Mouse (Mus musculus): Measurements from ENCODE around the gene Ldlrad3. TPM values are rescaled to one million over a fixed set of nuclear protein-coding genes. Genes with fewer than 3 reads are reported as not detected.

The Ldlrad3 gene
- polyA plus RNA-seq, 1 experiment from 2014 or later = 64.1 TPM

- Histone ChIP-seq H3K4me1 (peaks cover 61% of the 10 kb centered on the region), H3K9me3 (replicated peaks) (no peaks in the 10 kb centered on the region), H3K27ac (peak overlapping the region; percentile 71), H3K4me3 (no peak overlapping the region), H3K27me3 (ENCODE audit: low read depth, poor library complexity, severe bottlenecking) (no peaks in the 10 kb centered on the region), H3K36me3 (no peaks in the 10 kb centered on the region)
- WGBS = 33% methylated on average over 15 of the region's 15 CpGs
- DNase-seq (ENCODE audit: low spot score) = no peak
Observed at GRCm38 (mm10) chr2:101983082-101983852, 202.9 kb downstream of the Ldlrad3 start.

- Histone ChIP-seq H3K4me3 (no peak overlapping the region), H3K9me3 (replicated peaks) (no peaks in the 10 kb centered on the region), H3K36me3 (no peaks in the 10 kb centered on the region), H3K27ac (no peak overlapping the region), H3K4me1 (peaks cover 60% of the 10 kb centered on the region), H3K27me3 (ENCODE audit: low read depth, poor library complexity, severe bottlenecking) (no peaks in the 10 kb centered on the region)
- DNase-seq (ENCODE audit: low spot score) = no peak
- WGBS = 90% methylated on average over 6 of the region's 6 CpGs
Observed at GRCm38 (mm10) chr2:101981964-101982498, 204.2 kb downstream of the Ldlrad3 start.

- DNase-seq (ENCODE audit: low spot score) = no peak
- WGBS = 86% methylated on average over 2 of the region's 2 CpGs
- no peak overlapping the region for H3K27ac ChIP-seq
- H3K9me3 ChIP-seq (replicated peaks) = no peaks in the 10 kb centered on the region
- H3K27me3 ChIP-seq (ENCODE audit: low read depth, poor library complexity, severe bottlenecking) = no peaks in the 10 kb centered on the region
- no peaks in the 10 kb centered on the region for H3K36me3 ChIP-seq
- no peak overlapping the region for H3K4me3 ChIP-seq
- H3K4me1 ChIP-seq = peaks cover 54% of the 10 kb centered on the region
Observed at GRCm38 (mm10) chr2:101981211-101981610, 205.0 kb downstream of the Ldlrad3 start.

DNA sequence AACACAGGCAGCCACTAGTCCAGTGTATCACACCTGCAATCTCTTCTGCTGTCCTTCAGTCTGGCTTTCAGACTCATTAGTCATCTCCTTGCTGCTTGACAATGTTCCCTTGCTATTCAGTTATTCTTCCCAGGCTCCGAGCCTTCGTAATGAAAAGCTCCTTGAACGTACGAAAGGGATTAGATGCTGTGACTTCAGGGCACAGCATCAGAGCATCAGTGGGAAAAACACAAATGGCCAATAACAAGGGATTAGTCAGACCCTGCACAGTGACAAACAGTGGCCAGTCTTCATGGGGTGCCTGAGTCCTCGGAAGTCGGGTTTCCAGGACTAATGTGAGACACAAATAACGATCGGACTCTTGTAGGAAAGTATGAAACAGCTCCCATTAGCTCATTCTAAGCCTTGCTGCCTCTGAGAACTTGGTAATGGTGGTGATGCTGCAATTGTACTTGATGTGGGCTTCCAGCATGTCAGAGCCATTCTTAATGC is 205.7 kb downstream of the Ldlrad3 start:
- peaks cover 51% of the 10 kb centered on the region for H3K4me1 ChIP-seq
- DNase-seq (ENCODE audit: low spot score) = no peak

GRCm38 (mm10) chr2:101978534-101979525 is 207.4 kb downstream of the Ldlrad3 start:
- H3K4me1 ChIP-seq = peaks cover 44% of the 10 kb centered on the region

More for the DNA sequence above, 205.7 kb downstream of the Ldlrad3 start:
- Histone ChIP-seq H3K36me3 (no peaks in the 10 kb centered on the region), H3K27me3 (ENCODE audit: low read depth, poor library complexity, severe bottlenecking) (no peaks in the 10 kb centered on the region), H3K4me3 (no peak overlapping the region), H3K27ac (no peak overlapping the region), H3K9me3 (replicated peaks) (no peaks in the 10 kb centered on the region)
- 81% methylated on average over 8 of the region's 8 CpGs for WGBS

DNA sequence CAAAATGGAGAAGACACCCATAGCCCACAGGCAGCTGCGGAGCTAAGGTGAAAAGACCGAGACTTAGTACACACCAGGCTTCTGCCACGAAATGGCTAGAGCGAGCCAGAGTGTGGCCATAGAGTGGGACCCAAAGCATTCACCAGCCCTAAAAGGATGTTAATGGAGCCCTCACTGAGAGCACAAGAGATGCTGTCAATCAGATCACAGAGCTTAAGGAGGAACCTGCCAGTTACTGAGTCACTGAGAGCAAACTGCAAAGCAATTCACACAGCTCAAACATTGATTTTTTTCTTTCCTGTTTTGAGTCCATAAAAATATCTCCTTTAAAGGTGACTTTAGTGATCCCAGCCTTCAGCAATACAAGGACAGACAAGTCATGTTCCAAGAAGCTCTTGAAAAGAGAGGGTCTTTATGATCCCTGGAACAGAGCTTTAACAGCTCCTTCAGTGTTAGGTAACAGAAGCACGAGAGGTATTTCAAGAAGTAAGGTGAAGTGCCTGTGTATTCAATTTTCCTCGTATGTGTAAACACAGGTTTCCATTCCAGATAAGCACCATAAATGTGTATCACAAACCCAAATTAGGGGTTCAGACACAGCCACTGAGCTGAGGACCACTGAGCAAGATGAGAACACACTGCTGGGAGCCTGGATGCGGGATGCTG is 209.7 kb downstream of the Ldlrad3 start:
- H3K27ac ChIP-seq = no peak overlapping the region
- H3K9me3 ChIP-seq (replicated peaks) = no peaks in the 10 kb centered on the region
- 92% methylated on average over 7 of the region's 7 CpGs for WGBS
- DNase-seq (ENCODE audit: low spot score) = no peak
- no peaks in the 10 kb centered on the region for H3K36me3 ChIP-seq
- peaks cover 33% of the 10 kb centered on the region for H3K4me1 ChIP-seq
- H3K27me3 ChIP-seq (ENCODE audit: low read depth, poor library complexity, severe bottlenecking) = no peaks in the 10 kb centered on the region
- no peak overlapping the region for H3K4me3 ChIP-seq

More at GRCm38 (mm10) chr2:101978534-101979525, 207.4 kb downstream of the Ldlrad3 start:
- no peak for DNase-seq (ENCODE audit: low spot score)
- Histone ChIP-seq H3K4me3 (no peak overlapping the region), H3K27ac (peak overlapping the region; percentile 77), H3K27me3 (ENCODE audit: low read depth, poor library complexity, severe bottlenecking) (no peaks in the 10 kb centered on the region), H3K9me3 (replicated peaks) (no peaks in the 10 kb centered on the region), H3K36me3 (no peaks in the 10 kb centered on the region)
- 30% methylated on average over 21 of the region's 21 CpGs for WGBS

DNA sequence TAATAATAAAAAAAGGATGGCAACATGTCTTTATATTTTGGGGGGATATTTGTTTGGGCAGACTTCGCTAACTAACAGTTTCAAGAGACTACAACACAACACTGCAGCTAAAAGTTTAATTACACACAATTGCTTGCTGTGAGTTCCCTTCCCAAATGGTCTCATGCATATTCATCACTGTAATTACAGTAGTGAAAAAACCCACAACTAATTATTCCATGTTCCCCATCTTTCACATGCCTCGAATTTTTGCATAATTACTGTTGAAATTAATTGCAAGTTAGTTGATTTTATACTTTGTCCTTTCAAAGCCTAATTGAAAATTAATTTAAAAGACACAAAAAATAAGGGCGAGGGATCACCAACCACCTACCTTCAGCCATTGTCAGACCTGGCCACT is 212.4 kb downstream of the Ldlrad3 start:
- Histone ChIP-seq H3K36me3 (no peaks in the 10 kb centered on the region), H3K4me3 (no peak overlapping the region), H3K9me3 (replicated peaks) (no peaks in the 10 kb centered on the region), H3K27me3 (ENCODE audit: low read depth, poor library complexity, severe bottlenecking) (no peaks in the 10 kb centered on the region), H3K27ac (no peak overlapping the region), H3K4me1 (peaks cover 27% of the 10 kb centered on the region)
- DNase-seq (ENCODE audit: low spot score) = no peak
- WGBS = 90% methylated on average over 3 of the region's 3 CpGs

- Histone ChIP-seq H3K4me1 (peaks cover 69% of the 10 kb centered on the region), H3K9me3 (replicated peaks) (no peaks in the 10 kb centered on the region), H3K27me3 (ENCODE audit: low read depth, poor library complexity, severe bottlenecking) (no peaks in the 10 kb centered on the region), H3K27ac (peak overlapping the region; percentile 68), H3K4me3 (no peak overlapping the region), H3K36me3 (no peaks in the 10 kb centered on the region)
- WGBS = 49% methylated on average over 4 of the region's 4 CpGs
- no peak for DNase-seq (ENCODE audit: low spot score)
Observed at GRCm38 (mm10) chr2:101967601-101968000, 218.6 kb downstream of the Ldlrad3 start.

DNA sequence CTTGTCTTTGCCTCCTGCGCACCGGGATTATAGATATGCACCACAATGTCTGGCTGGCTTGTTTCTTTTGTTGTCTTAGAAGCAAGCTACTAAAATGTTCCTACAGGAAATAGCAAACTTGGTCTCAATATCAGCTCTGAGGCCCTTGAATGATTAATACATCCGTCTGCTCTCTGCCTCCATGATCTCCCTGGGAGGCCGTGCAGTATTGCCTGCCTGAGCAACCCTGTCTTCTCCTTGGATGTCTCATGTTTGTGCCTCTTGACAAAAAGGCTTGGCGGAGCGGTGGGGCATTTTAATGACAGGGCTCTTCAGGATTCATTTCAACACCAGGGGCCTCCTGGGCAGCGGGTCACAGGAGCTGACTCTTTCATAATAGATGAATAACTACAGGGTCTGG is 219.0 kb downstream of the Ldlrad3 start:
- 67% methylated on average over 7 of the region's 7 CpGs for WGBS
- Histone ChIP-seq H3K27me3 (ENCODE audit: low read depth, poor library complexity, severe bottlenecking) (no peaks in the 10 kb centered on the region), H3K4me1 (peaks cover 73% of the 10 kb centered on the region), H3K27ac (peak overlapping the region; percentile 68), H3K36me3 (no peaks in the 10 kb centered on the region), H3K9me3 (replicated peaks) (no peaks in the 10 kb centered on the region), H3K4me3 (no peak overlapping the region)
- DNase-seq (ENCODE audit: low spot score) = no peak

DNA sequence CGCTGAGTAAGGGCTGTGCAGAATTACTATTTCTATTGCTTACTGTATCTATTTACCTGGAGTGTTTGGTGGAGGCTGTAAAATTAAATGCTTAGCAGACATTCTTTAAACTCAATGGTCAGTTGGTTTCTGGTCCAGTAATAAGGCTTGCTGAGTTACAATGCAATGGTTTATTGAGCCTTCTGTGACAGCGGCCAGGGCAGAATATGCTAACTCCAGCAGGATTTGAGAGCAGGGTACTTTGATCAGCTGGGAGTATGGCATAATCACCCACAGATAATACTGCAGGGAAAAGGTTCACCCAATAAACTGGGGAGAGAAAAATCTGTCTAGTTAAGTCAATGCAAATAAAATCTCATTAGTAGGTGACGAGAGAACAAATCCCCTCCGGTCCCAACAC is 220.2 kb downstream of the Ldlrad3 start:
- H3K4me1 ChIP-seq = peaks cover 73% of the 10 kb centered on the region
- H3K27me3 ChIP-seq (ENCODE audit: low read depth, poor library complexity, severe bottlenecking) = no peaks in the 10 kb centered on the region
- H3K36me3 ChIP-seq = no peaks in the 10 kb centered on the region
- peak overlapping the region; percentile 61; the same call in 1 of the 2 replicates for H3K27ac ChIP-seq
- 66% methylated on average over 4 of the region's 4 CpGs for WGBS
- no peak overlapping the region for H3K4me3 ChIP-seq
- no peak for DNase-seq (ENCODE audit: low spot score)
- H3K9me3 ChIP-seq (replicated peaks) = no peaks in the 10 kb centered on the region

- 35% methylated on average over 5 of the region's 5 CpGs for WGBS
- no peaks in the 10 kb centered on the region for H3K9me3 ChIP-seq (replicated peaks)
- no peaks in the 10 kb centered on the region for H3K27me3 ChIP-seq (ENCODE audit: low read depth, poor library complexity, severe bottlenecking)
- no peak for DNase-seq (ENCODE audit: low spot score)
- H3K4me1 ChIP-seq = peaks cover 75% of the 10 kb centered on the region
- no peak overlapping the region for H3K4me3 ChIP-seq
- peak overlapping the region; percentile 61; the same call in 1 of the 2 replicates for H3K27ac ChIP-seq
- no peaks in the 10 kb centered on the region for H3K36me3 ChIP-seq
Observed at GRCm38 (mm10) chr2:101965515-101965914, 220.7 kb downstream of the Ldlrad3 start.

DNA sequence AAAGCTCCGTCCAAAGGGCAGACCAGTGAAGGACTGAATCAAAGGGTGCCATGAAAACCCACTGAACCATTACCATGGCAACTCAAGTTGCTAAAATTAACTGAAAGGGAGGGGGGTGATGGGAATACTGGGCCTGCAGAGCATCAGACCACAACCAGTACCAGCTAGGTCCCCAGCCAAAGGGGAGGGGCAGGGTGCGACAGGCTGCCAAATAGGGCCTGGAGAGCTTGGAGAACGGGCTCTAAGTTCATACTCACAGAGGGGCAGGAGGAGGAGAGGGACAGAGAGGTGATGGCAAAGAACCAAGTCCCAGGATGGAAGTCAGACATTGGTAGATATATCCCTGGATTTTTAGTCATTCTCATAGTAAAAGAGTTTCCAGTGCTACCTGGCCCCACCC is 222.8 kb downstream of the Ldlrad3 start:
- H3K36me3 ChIP-seq = no peaks in the 10 kb centered on the region
- H3K4me3 ChIP-seq = no peak overlapping the region
- peaks cover 71% of the 10 kb centered on the region for H3K4me1 ChIP-seq
- DNase-seq (ENCODE audit: low spot score) = no peak
- H3K27ac ChIP-seq = peak overlapping the region; percentile 51; the same call in 1 of the 2 replicates
- 84% methylated on average over 3 of the region's 3 CpGs for WGBS
- H3K9me3 ChIP-seq (replicated peaks) = no peaks in the 10 kb centered on the region
- no peaks in the 10 kb centered on the region for H3K27me3 ChIP-seq (ENCODE audit: low read depth, poor library complexity, severe bottlenecking)
